Mouse (Mus musculus): Measurements from ENCODE around the gene Plpp7. TPM values are rescaled to one million over a fixed set of nuclear protein-coding genes. Genes with fewer than 3 reads are reported as not detected.

The Plpp7 gene
- polyA plus RNA-seq, 1 experiment from 2014 or later: 11.3 TPM

- H3K27me3 ChIP-seq (replicated peaks; ENCODE audit: control insufficient read depth, insufficient read depth, low read length): no peaks in the 10 kb centered on the region
- ATAC-seq (no peak), DNase-seq (ENCODE audit: low spot score) (no peak)
- no peaks in the 10 kb centered on the region for H3K36me3 ChIP-seq (ENCODE audit: control insufficient read depth, insufficient read depth, low read length)
- no peak overlapping the region for H3K4me2 ChIP-seq (ENCODE audit: low read length)
- H3K9ac ChIP-seq (ENCODE audit: low read length): no peak overlapping the region
- H3K9me3 ChIP-seq (replicated peaks; ENCODE audit: control insufficient read depth, low read length): no peaks in the 10 kb centered on the region
- no peaks in the 10 kb centered on the region for H3K4me1 ChIP-seq (ENCODE audit: control insufficient read depth, insufficient read depth, low read length)
- no peak overlapping the region for H3K27ac ChIP-seq (ENCODE audit: low read depth, low read length)
- WGBS: 81% methylated on average over 7 of the region's 7 CpGs
- no peak overlapping the region for H3K4me3 ChIP-seq (ENCODE audit: low read depth, low read length)
Measured at GRCm38 (mm10) chr2:32104122-32104521, 8.8 kb downstream of the Plpp7 start.

- Histone ChIP-seq H3K27ac (ENCODE audit: low read depth, low read length) (no peak overlapping the region), H3K4me2 (ENCODE audit: low read length) (no peak overlapping the region), H3K4me1 (ENCODE audit: control insufficient read depth, insufficient read depth, low read length) (no peaks in the 10 kb centered on the region), H3K27me3 (replicated peaks; ENCODE audit: control insufficient read depth, insufficient read depth, low read length) (no peaks in the 10 kb centered on the region), H3K4me3 (ENCODE audit: low read depth, low read length) (no peak overlapping the region), H3K9ac (ENCODE audit: low read length) (no peak overlapping the region), H3K9me3 (replicated peaks; ENCODE audit: control insufficient read depth, low read length) (no peaks in the 10 kb centered on the region), H3K36me3 (ENCODE audit: control insufficient read depth, insufficient read depth, low read length) (0 out of 2 replicates have a peak, but pooled peaks cover 7% of the 10 kb centered on the region)
- DNase-seq (ENCODE audit: low spot score) (no peak), ATAC-seq (no peak)
- WGBS: 59% methylated on average over 16 of the region's 16 CpGs
Measured at GRCm38 (mm10) chr2:32105117-32105913, 10.0 kb downstream of the Plpp7 start.

GRCm38 (mm10) chr2:32105930-32106329, 10.6 kb downstream of the Plpp7 start:
- H3K27ac ChIP-seq (ENCODE audit: low read depth, low read length): no peak overlapping the region
- H3K4me1 ChIP-seq (ENCODE audit: control insufficient read depth, insufficient read depth, low read length): no peaks in the 10 kb centered on the region
- H3K9me3 ChIP-seq (replicated peaks; ENCODE audit: control insufficient read depth, low read length): no peaks in the 10 kb centered on the region
- no peak for ATAC-seq
- 83% methylated on average over 7 of the region's 7 CpGs for WGBS
- H3K4me3 ChIP-seq (ENCODE audit: low read depth, low read length): no peak overlapping the region
- H3K9ac ChIP-seq (ENCODE audit: low read length): no peak overlapping the region
- DNase-seq (ENCODE audit: low spot score): no peak
- H3K36me3 ChIP-seq (ENCODE audit: control insufficient read depth, insufficient read depth, low read length): 0 out of 2 replicates have a peak, but pooled peaks cover 7% of the 10 kb centered on the region
- H3K4me2 ChIP-seq (ENCODE audit: low read length): no peak overlapping the region
- H3K27me3 ChIP-seq (replicated peaks; ENCODE audit: control insufficient read depth, insufficient read depth, low read length): no peaks in the 10 kb centered on the region

- H3K4me2 ChIP-seq (ENCODE audit: low read length): no peak overlapping the region
- no peaks in the 10 kb centered on the region for H3K9me3 ChIP-seq (replicated peaks; ENCODE audit: control insufficient read depth, low read length)
- ATAC-seq: no peak
- WGBS: 100% methylated on average over 1 of the region's 1 CpGs
- no peak overlapping the region for H3K4me3 ChIP-seq (ENCODE audit: low read depth, low read length)
- H3K27ac ChIP-seq (ENCODE audit: low read depth, low read length): no peak overlapping the region
- H3K36me3 ChIP-seq (ENCODE audit: control insufficient read depth, insufficient read depth, low read length): 0 out of 2 replicates have a peak, but pooled peaks cover 7% of the 10 kb centered on the region
- H3K9ac ChIP-seq (ENCODE audit: low read length): no peak overlapping the region
- H3K4me1 ChIP-seq (ENCODE audit: control insufficient read depth, insufficient read depth, low read length): no peaks in the 10 kb centered on the region
- no peak for DNase-seq (ENCODE audit: low spot score)
- H3K27me3 ChIP-seq (replicated peaks; ENCODE audit: control insufficient read depth, insufficient read depth, low read length): no peaks in the 10 kb centered on the region
Measured at GRCm38 (mm10) chr2:32111268-32111667, 15.9 kb downstream of the Plpp7 start.

GRCm38 (mm10) chr2:32112548-32112947, 17.2 kb downstream of the Plpp7 start:
- ATAC-seq (no peak), DNase-seq (ENCODE audit: low spot score) (no peak)
- WGBS: 73% methylated on average over 2 of the region's 2 CpGs
- Histone ChIP-seq H3K9me3 (replicated peaks; ENCODE audit: control insufficient read depth, low read length) (no peaks in the 10 kb centered on the region), H3K4me2 (ENCODE audit: low read length) (no peak overlapping the region), H3K9ac (ENCODE audit: low read length) (no peak overlapping the region), H3K4me1 (ENCODE audit: control insufficient read depth, insufficient read depth, low read length) (no peaks in the 10 kb centered on the region), H3K27ac (ENCODE audit: low read depth, low read length) (no peak overlapping the region), H3K27me3 (replicated peaks; ENCODE audit: control insufficient read depth, insufficient read depth, low read length) (no peaks in the 10 kb centered on the region), H3K4me3 (ENCODE audit: low read depth, low read length) (no peak overlapping the region), H3K36me3 (ENCODE audit: control insufficient read depth, insufficient read depth, low read length) (0 out of 2 replicates have a peak, but pooled peaks cover 7% of the 10 kb centered on the region)

GRCm38 (mm10) chr2:32115851-32116268, 20.5 kb downstream of the Plpp7 start:
- Histone ChIP-seq H3K36me3 (ENCODE audit: control insufficient read depth, insufficient read depth, low read length) (no peaks in the 10 kb centered on the region), H3K27ac (ENCODE audit: low read depth, low read length) (no peak overlapping the region), H3K9ac (ENCODE audit: low read length) (no peak overlapping the region), H3K27me3 (replicated peaks; ENCODE audit: control insufficient read depth, insufficient read depth, low read length) (no peaks in the 10 kb centered on the region), H3K9me3 (replicated peaks; ENCODE audit: control insufficient read depth, low read length) (no peaks in the 10 kb centered on the region), H3K4me2 (ENCODE audit: low read length) (no peak overlapping the region), H3K4me1 (ENCODE audit: control insufficient read depth, insufficient read depth, low read length) (no peaks in the 10 kb centered on the region), H3K4me3 (ENCODE audit: low read depth, low read length) (no peak overlapping the region)
- 90% methylated on average over 4 of the region's 4 CpGs for WGBS
- ATAC-seq (no peak), DNase-seq (ENCODE audit: low spot score) (no peak)

GRCm38 (mm10) chr2:32119802-32120750, 24.7 kb downstream of the Plpp7 start:
- Histone ChIP-seq H3K4me2 (ENCODE audit: low read length) (no peak overlapping the region), H3K4me3 (ENCODE audit: low read depth, low read length) (no peak overlapping the region), H3K4me1 (ENCODE audit: control insufficient read depth, insufficient read depth, low read length) (no peaks in the 10 kb centered on the region), H3K27me3 (replicated peaks; ENCODE audit: control insufficient read depth, insufficient read depth, low read length) (no peaks in the 10 kb centered on the region), H3K27ac (ENCODE audit: low read depth, low read length) (no peak overlapping the region), H3K9ac (ENCODE audit: low read length) (no peak overlapping the region), H3K36me3 (ENCODE audit: control insufficient read depth, insufficient read depth, low read length) (no peaks in the 10 kb centered on the region), H3K9me3 (replicated peaks; ENCODE audit: control insufficient read depth, low read length) (no peaks in the 10 kb centered on the region)
- no peak for DNase-seq (ENCODE audit: low spot score)
- no peak for ATAC-seq
- 90% methylated on average over 20 of the region's 20 CpGs for WGBS

GRCm38 (mm10) chr2:32121150-32121549, 25.8 kb downstream of the Plpp7 start:
- WGBS: 78% methylated on average over 5 of the region's 5 CpGs
- no peak overlapping the region for H3K4me2 ChIP-seq (ENCODE audit: low read length)
- H3K27ac ChIP-seq (ENCODE audit: low read depth, low read length): no peak overlapping the region
- no peaks in the 10 kb centered on the region for H3K9me3 ChIP-seq (replicated peaks; ENCODE audit: control insufficient read depth, low read length)
- no peak overlapping the region for H3K4me3 ChIP-seq (ENCODE audit: low read depth, low read length)
- H3K27me3 ChIP-seq (replicated peaks; ENCODE audit: control insufficient read depth, insufficient read depth, low read length): no peaks in the 10 kb centered on the region
- H3K4me1 ChIP-seq (ENCODE audit: control insufficient read depth, insufficient read depth, low read length): no peaks in the 10 kb centered on the region
- ATAC-seq (no peak), DNase-seq (ENCODE audit: low spot score) (no peak)
- H3K36me3 ChIP-seq (ENCODE audit: control insufficient read depth, insufficient read depth, low read length): no peaks in the 10 kb centered on the region
- no peak overlapping the region for H3K9ac ChIP-seq (ENCODE audit: low read length)

Data from forebrain, embryonic 14.5 days (tissue).